Mouse (Mus musculus) mesoderm, embryonic 11.5 days (tissue): ENCODE data around the gene Olfr1056.
"Not testable (repeated sequence)": the region's sequence is repeated elsewhere in the genome, so short reads cannot be mapped to it uniquely, and the experiment has no call there.

ENCODE experiments used
- DNase-seq: peaks from one replicate; pipeline ENCODE4 v3.0.0-alpha.2; 2012; ENCODE audit warnings: low read depth, low spot score

Gene Olfr1056

GRCm38 (mm10) chr2:86362369-86362768 is at the start of gene Olfr1056:
Gene Olfr1056 (minus strand): TSS chr2:86362469.
- no peak for DNase-seq

GRCm38 (mm10) chr2:86395114-86395513 is 32.8 kb upstream of the Olfr1056 start:
- DNase-seq: no peak

GRCm38 (mm10) chr2:86388461-86388860 is 26.2 kb upstream of the Olfr1056 start, which contains the start of gene Olfr1058:
Gene Olfr1058 (minus strand): TSS chr2:86388561.
- not testable (repeated sequence) for DNase-seq

- DNase-seq: no peak
Measured at GRCm38 (mm10) chr2:86378293-86378692, 16.0 kb upstream of the Olfr1056 start, which contains the start of gene Olfr1057. Gene Olfr1057 (minus strand): TSS chr2:86378393.

- not testable (repeated sequence) for DNase-seq
Measured at GRCm38 (mm10) chr2:86366342-86366741, 4.1 kb upstream of the Olfr1056 start.

- not testable (repeated sequence) for DNase-seq
Measured at GRCm38 (mm10) chr2:86351751-86352150, 10.5 kb downstream of the Olfr1056 start.

GRCm38 (mm10) chr2:86350184-86350583 is 12.1 kb downstream of the Olfr1056 start, which contains the start of gene Olfr1055:
Gene Olfr1055 (minus strand): TSS chr2:86350284.
- DNase-seq: peak; percentile 1

- DNase-seq: no peak
Measured at GRCm38 (mm10) chr2:86335333-86335732, 26.9 kb downstream of the Olfr1056 start, which contains the start of gene Olfr1054. Gene Olfr1054 (minus strand): TSS chr2:86335433.

- no peak for DNase-seq
Measured at GRCm38 (mm10) chr2:86315184-86315583, 47.1 kb downstream of the Olfr1056 start, which contains the start of gene Olfr1053. Gene Olfr1053 (minus strand): TSS chr2:86315284.
